Mouse (Mus musculus): ENCODE data around the gene G0s2. TPM values are rescaled to one million over a fixed set of nuclear protein-coding genes. Genes with fewer than 3 reads are reported as not detected.

The G0s2 gene
- total RNA-seq (2021), result 10 to 100 TPM in 1 of 2 experiments, 1 to 10 TPM in 1; 9.4 to 10.2 TPM
- long read RNA-seq, transcript G0s2-201 (2 exons, 871 nt), result major isoform, 5 of 5 reads
- long read RNA-seq, partial matches to known transcripts, result 0 of 5 reads
- long read RNA-seq, other reads (novel, unspliced or antisense), result 0 of 5 reads

GRCm38 (mm10) chr1:193272916-193273601, at the start of gene G0s2:
Gene G0s2 (minus strand): TSS chr1:193273217.
- DNase-seq (ENCODE audit: low spot score in 2 of 2), result peak; percentile 35 to 65

GRCm38 (mm10) chr1:193320398-193320797, 47.4 kb upstream of the G0s2 start:
- DNase-seq (ENCODE audit: low spot score in 2 of 2), result peak in 1 of 2 experiments; percentile 14

GRCm38 (mm10) chr1:193319721-193320120, 46.7 kb upstream of the G0s2 start:
- no peak for DNase-seq (ENCODE audit: low spot score in 2 of 2)

GRCm38 (mm10) chr1:193317159-193317559, 44.1 kb upstream of the G0s2 start:
- peak; percentile 32 to 58 for DNase-seq (ENCODE audit: low spot score in 2 of 2)

- DNase-seq (ENCODE audit: low spot score in 2 of 2), result no peak
These were observed 43.3 kb upstream of the G0s2 start for GRCm38 (mm10) chr1:193316358-193316750.

GRCm38 (mm10) chr1:193315705-193316357, 42.8 kb upstream of the G0s2 start:
- peak in 1 of 2 experiments; percentile 32 for DNase-seq (ENCODE audit: low spot score in 2 of 2)

GRCm38 (mm10) chr1:193311596-193311995, 38.6 kb upstream of the G0s2 start:
- DNase-seq (ENCODE audit: low spot score in 2 of 2), result no peak

- DNase-seq (ENCODE audit: low spot score in 2 of 2), result no peak
These were observed 37.6 kb upstream of the G0s2 start for GRCm38 (mm10) chr1:193310519-193311085.

GRCm38 (mm10) chr1:193309785-193310518, 36.9 kb upstream of the G0s2 start:
- no peak for DNase-seq (ENCODE audit: low spot score in 2 of 2)

GRCm38 (mm10) chr1:193306832-193307231, 33.8 kb upstream of the G0s2 start:
- no peak for DNase-seq (ENCODE audit: low spot score in 2 of 2)

- peak in 1 of 2 experiments; percentile 73 for DNase-seq (ENCODE audit: low spot score in 2 of 2)
These were observed 32.4 kb upstream of the G0s2 start for GRCm38 (mm10) chr1:193305386-193305785.

- no peak for DNase-seq (ENCODE audit: low spot score in 2 of 2)
These were observed 30.1 kb upstream of the G0s2 start for GRCm38 (mm10) chr1:193303096-193303495.

GRCm38 (mm10) chr1:193302093-193302405, 29.0 kb upstream of the G0s2 start:
- DNase-seq (ENCODE audit: low spot score in 2 of 2), result no peak

- no peak for DNase-seq (ENCODE audit: low spot score in 2 of 2)
These were observed 28.4 kb upstream of the G0s2 start for GRCm38 (mm10) chr1:193301216-193302092.

- no peak for DNase-seq (ENCODE audit: low spot score in 2 of 2)
These were observed 27.0 kb upstream of the G0s2 start for GRCm38 (mm10) chr1:193299995-193300394.

GRCm38 (mm10) chr1:193298141-193298765, 25.2 kb upstream of the G0s2 start:
- peak in 1 of 2 experiments; percentile 40 for DNase-seq (ENCODE audit: low spot score in 2 of 2)

- DNase-seq (ENCODE audit: low spot score in 2 of 2), result no peak
These were observed 22.9 kb upstream of the G0s2 start for GRCm38 (mm10) chr1:193295920-193296319.

- no peak for DNase-seq (ENCODE audit: low spot score in 2 of 2)
These were observed 20.9 kb upstream of the G0s2 start for GRCm38 (mm10) chr1:193293926-193294325.

GRCm38 (mm10) chr1:193293039-193293438, 20.0 kb upstream of the G0s2 start:
- no peak for DNase-seq (ENCODE audit: low spot score in 2 of 2)

- no peak for DNase-seq (ENCODE audit: low spot score in 2 of 2)
These were observed 17.7 kb upstream of the G0s2 start for GRCm38 (mm10) chr1:193290686-193291085.

Measured in layer of hippocampus, adult 18-20 months (tissue).